13 mouse cellular contexts compared by ENCODE assay signal in genomic region chr5:87573490-87573889, GRCm38 (mm10). TPM values are rescaled to one million over a fixed set of nuclear protein-coding genes. Genes with fewer than 3 reads are reported as not detected.
DNase-seq lines count a peak whose midpoint lies in the region; ATAC-seq lines count a peak whose summit lies in the region.
"Had no signal": no experiment of that assay in that cellular context is flagged by ENCODE, and none has a peak within 500 bp of the region (broad histone marks: within the 10 kb centered on the region; RNA-seq: fewer than 3 reads in every experiment).

No protein-coding gene starts in this region.

- peak; percentile 2 for DNase-seq in lung, postnatal 36 days
- no peak for DNase-seq in lung, postnatal 10 days
- peak; percentile 42 for DNase-seq in kidney, adult 18-20 months
- DNase-seq in limb, embryonic 10.5 days (ENCODE audit: low spot score): no peak
- no peak for DNase-seq in spleen, adult 12 weeks (ENCODE audit: low spot score)
- no peak for DNase-seq in hindbrain, embryonic 11.5 days (ENCODE audit: low spot score)
- DNase-seq: adrenal gland, adult 8-10 months; lung, adult 18-20 months; right cerebral cortex, postnatal 4 days had no signal

- 67% methylated on average over 5 of the region's 5 CpGs for WGBS in limb, embryonic 10.5 days
- WGBS in hindbrain, embryonic 11.5 days: 55% methylated on average over 5 of the region's 5 CpGs

- no peak overlapping the region for H3K4me2 ChIP-seq in hindbrain, embryonic 11.5 days (replicated peaks; ENCODE audit: low read depth, low read length)
- H3K4me2 ChIP-seq: forebrain, embryonic 12.5 days had no signal

- H3K36me3 ChIP-seq in limb, embryonic 10.5 days: no peaks in the 10 kb centered on the region
- no peaks in the 10 kb centered on the region for H3K36me3 ChIP-seq in hindbrain, embryonic 11.5 days (ENCODE audit: control insufficient read depth, insufficient read depth, low read length)
- H3K36me3 ChIP-seq: forebrain, embryonic 12.5 days had no signal

- peak overlapping the region; percentile 71 for H3K27ac ChIP-seq in limb, embryonic 10.5 days
- no peak overlapping the region for H3K27ac ChIP-seq in hindbrain, embryonic 11.5 days (ENCODE audit: low read depth, low read length)
- H3K27ac ChIP-seq: forebrain, embryonic 12.5 days; layer of hippocampus, adult 2 months had no signal

- peaks cover 7% of the 10 kb centered on the region for H3K4me1 ChIP-seq in limb, embryonic 10.5 days
- H3K4me1 ChIP-seq in hindbrain, embryonic 11.5 days (replicated peaks; ENCODE audit: control insufficient read depth, insufficient read depth, low read length): no peaks in the 10 kb centered on the region
- H3K4me1 ChIP-seq: forebrain, embryonic 12.5 days had no signal

- no peak overlapping the region for H3K9ac ChIP-seq in hindbrain, embryonic 11.5 days (ENCODE audit: low read depth, low read length)
- H3K9ac ChIP-seq: forebrain, embryonic 12.5 days had no signal

- ATAC-seq in CD4-positive, CD25-positive, alpha-beta regulatory T cell, adult 4 months: no peak
- ATAC-seq in hindbrain, embryonic 11.5 days (ENCODE audit: low FRiP score): no peak

- H3K9me3 ChIP-seq in limb, embryonic 10.5 days (replicated peaks): no peaks in the 10 kb centered on the region
- no peaks in the 10 kb centered on the region for H3K9me3 ChIP-seq in hindbrain, embryonic 11.5 days (ENCODE audit: control insufficient read depth, low read length)
- H3K9me3 ChIP-seq: forebrain, embryonic 12.5 days had no signal

- H3K27me3 ChIP-seq in limb, embryonic 10.5 days (ENCODE audit: low read depth, poor library complexity, severe bottlenecking): no peaks in the 10 kb centered on the region
- no peaks in the 10 kb centered on the region for H3K27me3 ChIP-seq in hindbrain, embryonic 11.5 days (ENCODE audit: control insufficient read depth, insufficient read depth, low read length)
- H3K27me3 ChIP-seq: forebrain, embryonic 12.5 days had no signal

- H3K4me3 ChIP-seq in limb, embryonic 10.5 days: no peak overlapping the region
- H3K4me3 ChIP-seq in hindbrain, embryonic 11.5 days (ENCODE audit: low read depth, low read length): no peak overlapping the region
- H3K4me3 ChIP-seq: forebrain, embryonic 12.5 days; layer of hippocampus, adult 2 months had no signal

RNA-seq across cellular contexts. Expression of gene Sult1d1, which starts 4.7 kb away (rescaled TPM):
- not detected in 2 replicates for polyA plus RNA-seq in limb, embryonic 10.5 days (2016; fragmentation: Nextera tagmentation; extraction: Ambion mirVana)
- not detected for polyA plus RNA-seq in CD4-positive, CD25-positive, alpha-beta regulatory T cell, adult 4 months (2017; shearing (Covaris generic))
- not detected in 2 replicates for polyA plus RNA-seq in hindbrain, embryonic 11.5 days (2014; fragmentation: Nextera tagmentation; extraction: Ambion mirVana)

RNA-seq across cellular contexts. Expression of gene Sult1e1, which starts 17.9 kb away (rescaled TPM):
- not detected in 2 replicates for polyA plus RNA-seq in limb, embryonic 10.5 days (2016; fragmentation: Nextera tagmentation; extraction: Ambion mirVana)
- not detected for polyA plus RNA-seq in CD4-positive, CD25-positive, alpha-beta regulatory T cell, adult 4 months (2017; shearing (Covaris generic))
- not detected in 2 replicates for polyA plus RNA-seq in hindbrain, embryonic 11.5 days (2014; fragmentation: Nextera tagmentation; extraction: Ambion mirVana)
- polyA plus RNA-seq: heart, embryonic 16.5 days had no signal

RNA-seq across cellular contexts. Expression of gene Sult1b1, which starts 35.5 kb away (rescaled TPM):
- polyA plus RNA-seq in limb, embryonic 10.5 days (2016; fragmentation: Nextera tagmentation; extraction: Ambion mirVana): not detected in 2 replicates
- not detected for polyA plus RNA-seq in CD4-positive, CD25-positive, alpha-beta regulatory T cell, adult 4 months (2017; shearing (Covaris generic))
- 0.06 TPM in 1 of 2 replicates, not detected in the other for polyA plus RNA-seq in hindbrain, embryonic 11.5 days (2014; fragmentation: Nextera tagmentation; extraction: Ambion mirVana)
- polyA plus RNA-seq: forebrain, embryonic 12.5 days had no signal

Comparison
In these comparisons a context has a peak if more than half of its experiments do, and no peak if none do; other contexts are left out.
1. DNase-seq: peak in lung, postnatal 36 days (single experiment) and kidney, adult 18-20 months (single experiment); none in lung, postnatal 10 days (single experiment), limb, embryonic 10.5 days (single experiment), spleen, adult 12 weeks (single experiment) and hindbrain, embryonic 11.5 days (single experiment).